Mouse (Mus musculus) forebrain, embryonic 16.5 days (tissue): ENCODE results near the gene Oscp1. TPM values are rescaled to one million over a fixed set of nuclear protein-coding genes. Genes with fewer than 3 reads are reported as not detected.
A peak's percentile ranks its signal among the peaks of the same experiment; 100 is the strongest.

Experiments
- ATAC-seq: fragments of 200-750 bp; cut with Nextera tagmentation; 2 replicates; pipeline ENCODE4 v1.8.0; 2017; ENCODE audit warnings: mild to moderate bottlenecking, moderate library complexity
- H3K27ac ChIP-seq: fragments of 300-500 bp; sonication (generic); 2 replicates; pipeline ENCODE4 v1.5.1; 2014; ENCODE audit warnings: low read length, control low read depth
- H3K27me3 ChIP-seq: fragments of 300-500 bp; sonication (generic); replicated peaks from 2 replicates; pipeline ENCODE4 v1.6.1; 2014; ENCODE audit warnings: low read length; ENCODE audit not compliant: control insufficient read depth, insufficient read depth
- H3K36me3 ChIP-seq: fragments of 300-500 bp; sonication (generic); 2 replicates; pipeline ENCODE4 v1.6.1; 2014; ENCODE audit not compliant: control insufficient read depth, insufficient read depth
- H3K4me1 ChIP-seq: fragments of 300-500 bp; sonication (generic); replicated peaks from 2 replicates; pipeline ENCODE4 v1.6.1; 2014; ENCODE audit warnings: low read length; ENCODE audit not compliant: control insufficient read depth, insufficient read depth
- H3K4me2 ChIP-seq: fragments of 300-500 bp; sonication (generic); 2 replicates; pipeline ENCODE4 v1.6.1; 2014; ENCODE audit warnings: mild to moderate bottlenecking, low read length, control low read depth
- H3K4me3 ChIP-seq: fragments of 300-500 bp; sonication (generic); replicated peaks from 2 replicates; pipeline ENCODE4 v1.5.1; 2014; ENCODE audit warnings: mild to moderate bottlenecking, low read length, control low read depth
- H3K9ac ChIP-seq: fragments of 300-500 bp; sonication (generic); replicated peaks from 2 replicates; pipeline ENCODE4 v1.6.1; 2014; ENCODE audit warnings: low read depth, low read length, control low read depth
- H3K9me3 ChIP-seq: fragments of 300-500 bp; sonication (generic); 2 replicates; pipeline ENCODE4 v1.6.1; 2016; ENCODE audit warnings: low read length; ENCODE audit not compliant: control insufficient read depth
- WGBS: fragments of 180-500 bp; shearing (Covaris S2); extraction: QIAGEN DNeasy Blood & Tissue Kit; methylation state at CpG from one replicate; pipeline ENCODE4 v1.1.7; 2014; 5-methylcytosine and 5-hydroxymethylcytosine counted together
- polyA plus RNA-seq: library from polyadenylated mRNA; unstranded; fragments of >200 nt; fragmentation: Nextera tagmentation; extraction: Ambion mirVana; gene quantifications from 2 replicates; pipeline ENCODE4 v1.2.1, GENCODE M21; 2015

Oscp1 gene
- polyA plus RNA-seq, 1 experiment from 2014 or later, result 30.4 TPM

DNA sequence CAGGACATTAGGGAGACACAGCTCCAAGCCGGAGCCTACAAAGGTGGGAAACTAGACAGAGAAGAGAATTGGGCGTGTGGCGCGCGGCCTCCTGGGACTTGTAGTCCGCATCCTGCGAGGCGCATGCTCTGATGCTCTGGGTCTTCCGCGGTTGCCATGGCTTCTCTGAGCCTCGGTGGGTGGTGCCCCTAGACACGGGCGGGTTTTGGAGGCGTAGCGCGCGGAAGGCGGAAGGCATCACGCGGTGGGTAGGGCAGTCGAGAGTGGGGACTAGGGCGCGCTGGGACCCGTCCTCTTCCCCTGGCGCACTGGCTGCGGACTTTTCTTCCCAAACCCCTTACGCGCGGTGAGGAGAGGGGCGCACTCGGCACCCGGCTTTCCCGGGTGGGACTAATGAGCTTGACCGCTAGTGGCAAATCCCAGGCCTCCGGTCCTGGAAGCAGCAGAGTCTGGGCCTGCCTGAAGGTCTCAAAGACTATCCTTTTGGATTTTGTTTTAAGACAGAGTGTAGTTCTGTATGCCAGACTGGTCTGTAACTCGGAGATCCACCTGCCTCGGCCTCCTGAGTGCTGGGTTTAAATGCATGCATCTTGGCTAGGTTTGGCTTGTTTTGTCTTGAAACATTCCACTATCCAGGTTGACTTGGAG lies 38.2 kb downstream of the Oscp1 start, which contains the start of gene Lsm10:
Lsm10 (plus strand) TSS at position 160 of the 648 bp plus-strand sequence.
- H3K4me1 ChIP-seq, result peaks cover 8% of the 10 kb centered on the region; the same call in 1 of the 2 replicates

DNA sequence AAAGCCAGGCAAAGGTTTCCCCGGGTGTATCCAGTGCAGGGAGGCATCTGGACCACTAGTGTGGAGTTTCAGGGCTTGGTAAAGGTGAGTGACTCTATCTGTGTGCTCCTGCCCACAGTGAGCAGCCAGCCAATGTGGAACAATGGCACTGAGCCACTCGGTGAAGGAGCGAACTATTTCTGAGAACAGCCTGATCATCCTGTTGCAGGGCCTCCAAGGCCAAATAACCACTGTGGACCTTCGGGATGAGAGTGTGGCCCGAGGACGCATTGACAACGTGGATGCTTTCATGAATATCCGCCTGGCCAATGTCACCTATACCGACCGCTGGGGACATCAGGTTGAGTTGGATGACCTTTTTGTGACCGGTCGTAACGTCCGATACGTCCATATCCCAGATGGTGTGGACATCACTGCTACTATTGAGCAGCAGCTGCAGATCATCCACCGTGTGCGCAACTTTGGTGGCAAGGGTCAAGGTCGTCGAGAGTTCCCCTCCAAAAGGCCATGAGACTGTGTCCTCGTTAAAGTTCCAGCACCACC lies 39.4 kb downstream of the Oscp1 start:
- Histone ChIP-seq H3K4me1 (peaks cover 19% of the 10 kb centered on the region), H3K4me2 (no peak overlapping the region), H3K9me3 (no peaks in the 10 kb centered on the region), H3K36me3 (no peaks in the 10 kb centered on the region), H3K4me3 (no peak overlapping the region), H3K27ac (no peak overlapping the region), H3K27me3 (no peaks in the 10 kb centered on the region), H3K9ac (no peak overlapping the region)
- no peak for ATAC-seq
- 94% methylated on average over 20 of the region's 20 CpGs for WGBS

More for the DNA sequence above, 38.2 kb downstream of the Oscp1 start, which contains the start of gene Lsm10:
- no peaks in the 10 kb centered on the region for H3K36me3 ChIP-seq
- H3K27ac ChIP-seq, result peak within 1 kb of the TSS; percentile 79
- H3K27me3 ChIP-seq, result no peaks in the 10 kb centered on the region
- ATAC-seq, result peak; percentile 99
- peak within 1 kb of the TSS; percentile 84 for H3K9ac ChIP-seq
- H3K4me2 ChIP-seq, result peak within 1 kb of the TSS; percentile 67
- 3% methylated on average over 37 of the region's 37 CpGs for WGBS
- peak within 1 kb of the TSS; percentile 71 for H3K4me3 ChIP-seq
- H3K9me3 ChIP-seq, result no peaks in the 10 kb centered on the region

DNA sequence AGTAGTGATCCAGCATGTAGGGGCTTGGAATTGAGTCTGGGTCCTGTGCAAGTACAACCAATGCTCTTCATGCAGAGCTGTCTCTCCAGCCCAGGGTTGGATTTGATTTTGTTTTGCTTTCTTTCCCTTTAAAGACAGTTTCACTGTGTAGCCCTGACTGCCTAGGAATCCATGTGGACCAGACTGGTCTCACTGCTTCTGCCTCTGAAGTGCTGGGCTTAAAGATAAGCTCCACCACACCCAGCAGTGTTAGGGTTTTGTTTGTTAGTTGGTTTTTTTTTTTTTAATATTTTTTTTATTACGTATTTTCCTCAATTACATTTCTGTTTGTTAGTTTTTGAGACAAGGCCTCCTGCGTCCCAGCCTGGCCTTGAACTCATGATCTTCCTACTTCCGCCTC lies 41.0 kb downstream of the Oscp1 start:
- H3K36me3 ChIP-seq, result no peaks in the 10 kb centered on the region

DNA sequence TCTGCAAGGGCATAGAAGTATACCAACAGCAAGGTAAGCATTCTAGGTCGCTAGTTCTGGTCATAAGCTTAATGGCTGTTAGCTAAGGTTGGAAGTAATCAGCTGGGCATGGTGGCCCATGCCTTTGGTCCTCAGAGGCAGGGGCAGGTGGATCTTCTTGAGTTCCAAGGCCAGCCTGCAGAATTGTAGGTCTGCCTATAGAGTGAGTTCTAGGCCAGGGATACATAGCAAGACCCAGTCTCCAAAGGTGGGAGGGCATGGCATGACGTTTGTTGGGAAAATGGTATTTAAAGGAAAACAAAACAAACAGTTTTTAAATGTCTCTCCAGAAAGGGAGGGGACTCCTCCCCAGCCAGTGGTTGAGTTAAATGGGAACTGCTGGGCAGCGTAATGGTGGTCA lies 42.4 kb downstream of the Oscp1 start:
- no peak overlapping the region for H3K4me2 ChIP-seq
- WGBS, result 87% methylated on average over 3 of the region's 3 CpGs

More for the DNA sequence above, 41.0 kb downstream of the Oscp1 start:
- no peaks in the 10 kb centered on the region for H3K27me3 ChIP-seq
- H3K27ac ChIP-seq, result no peak overlapping the region
- no peaks in the 10 kb centered on the region for H3K9me3 ChIP-seq
- H3K4me2 ChIP-seq, result no peak overlapping the region
- no peak overlapping the region for H3K9ac ChIP-seq
- peaks cover 25% of the 10 kb centered on the region for H3K4me1 ChIP-seq
- no peak for ATAC-seq
- 99% methylated on average over 3 of the region's 3 CpGs for WGBS
- H3K4me3 ChIP-seq, result no peak overlapping the region

DNA sequence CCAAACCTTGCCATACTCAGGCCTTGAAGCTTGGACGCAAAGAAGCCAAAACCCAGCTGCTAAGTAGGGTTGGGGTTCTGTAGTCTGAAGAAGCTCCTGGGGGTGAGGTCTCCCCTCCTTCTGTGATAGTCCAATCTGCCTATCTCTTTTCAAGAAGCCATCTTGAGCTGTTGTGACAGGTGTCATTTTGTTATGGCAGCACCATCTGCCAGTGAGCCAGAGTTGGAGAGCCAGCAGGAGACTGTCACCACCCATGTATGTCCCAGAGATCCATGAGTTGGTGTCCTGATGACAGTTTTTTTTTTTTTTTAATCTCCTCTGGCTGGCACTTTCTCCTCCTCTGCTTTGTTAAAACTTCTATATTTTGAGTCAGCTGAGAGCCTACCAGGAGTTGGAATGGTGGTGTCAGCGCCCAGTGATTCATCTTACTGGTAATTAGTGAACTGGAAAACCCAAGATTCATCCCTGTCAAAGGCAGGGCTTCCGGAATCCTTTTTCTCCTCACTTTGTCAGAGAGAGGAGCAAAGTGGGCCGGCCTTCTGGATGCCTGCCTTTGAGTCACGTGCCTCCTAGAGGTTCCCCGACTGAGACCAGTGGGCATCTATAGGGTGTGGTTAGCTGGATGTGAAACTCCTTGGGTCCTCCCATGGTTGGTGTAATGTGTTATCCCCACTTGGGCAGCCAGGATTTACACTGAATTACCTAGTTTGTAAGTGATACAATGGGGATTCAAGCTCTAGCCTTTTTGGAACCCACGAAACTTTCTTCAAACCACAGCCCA lies 43.9 kb downstream of the Oscp1 start:
- WGBS, result 39% methylated on average over 7 of the region's 7 CpGs
- Histone ChIP-seq H3K9me3 (no peaks in the 10 kb centered on the region), H3K27ac (peak overlapping the region; percentile 83), H3K9ac (no peak overlapping the region), H3K4me2 (no peak overlapping the region; the same call in 1 of the 2 replicates), H3K36me3 (no peaks in the 10 kb centered on the region), H3K4me3 (no peak overlapping the region), H3K27me3 (no peaks in the 10 kb centered on the region), H3K4me1 (peaks cover 42% of the 10 kb centered on the region)
- no peak for ATAC-seq

More for the DNA sequence above, 42.4 kb downstream of the Oscp1 start:
- H3K9ac ChIP-seq, result no peak overlapping the region
- no peak for ATAC-seq
- H3K9me3 ChIP-seq, result no peaks in the 10 kb centered on the region
- peaks cover 39% of the 10 kb centered on the region for H3K4me1 ChIP-seq
- no peaks in the 10 kb centered on the region for H3K27me3 ChIP-seq
- H3K4me3 ChIP-seq, result no peak overlapping the region
- H3K36me3 ChIP-seq, result no peaks in the 10 kb centered on the region
- no peak overlapping the region for H3K27ac ChIP-seq

DNA sequence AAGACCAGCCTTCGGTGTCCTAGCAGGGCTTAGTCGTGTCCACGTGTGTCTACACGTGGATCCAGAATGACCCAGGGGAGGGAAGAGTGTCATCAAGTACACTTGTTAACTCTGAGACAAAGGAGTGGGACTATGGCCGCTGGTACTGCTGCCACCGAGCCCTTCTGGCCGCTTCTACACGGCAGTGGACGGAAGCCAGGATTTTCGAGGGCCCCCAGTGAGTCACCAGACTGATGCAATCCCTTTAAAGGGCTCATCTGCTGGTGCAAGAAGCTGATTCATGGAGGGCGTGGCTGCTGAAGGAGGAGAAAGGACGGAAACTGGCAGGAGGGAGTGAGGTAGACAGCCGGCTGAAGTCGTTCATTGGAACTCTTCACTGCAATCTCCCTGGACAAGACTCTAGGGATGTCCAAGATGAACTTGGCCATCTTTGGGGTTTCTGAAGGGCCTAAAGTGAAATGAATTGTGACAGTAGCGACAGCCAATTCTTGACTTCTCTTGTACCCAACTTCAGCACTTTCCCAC lies 44.8 kb downstream of the Oscp1 start:
- Histone ChIP-seq H3K9ac (peak overlapping the region; percentile 27), H3K4me3 (peak overlapping the region; percentile 78), H3K4me2 (peak overlapping the region; percentile 65), H3K27me3 (no peaks in the 10 kb centered on the region), H3K9me3 (no peaks in the 10 kb centered on the region), H3K36me3 (no peaks in the 10 kb centered on the region), H3K4me1 (peaks cover 44% of the 10 kb centered on the region), H3K27ac (peak overlapping the region; percentile 83)
- ATAC-seq, result peak; percentile 24; the same call in 1 of the 2 replicates
- under 1% methylated on average over 15 of the region's 15 CpGs for WGBS

DNA sequence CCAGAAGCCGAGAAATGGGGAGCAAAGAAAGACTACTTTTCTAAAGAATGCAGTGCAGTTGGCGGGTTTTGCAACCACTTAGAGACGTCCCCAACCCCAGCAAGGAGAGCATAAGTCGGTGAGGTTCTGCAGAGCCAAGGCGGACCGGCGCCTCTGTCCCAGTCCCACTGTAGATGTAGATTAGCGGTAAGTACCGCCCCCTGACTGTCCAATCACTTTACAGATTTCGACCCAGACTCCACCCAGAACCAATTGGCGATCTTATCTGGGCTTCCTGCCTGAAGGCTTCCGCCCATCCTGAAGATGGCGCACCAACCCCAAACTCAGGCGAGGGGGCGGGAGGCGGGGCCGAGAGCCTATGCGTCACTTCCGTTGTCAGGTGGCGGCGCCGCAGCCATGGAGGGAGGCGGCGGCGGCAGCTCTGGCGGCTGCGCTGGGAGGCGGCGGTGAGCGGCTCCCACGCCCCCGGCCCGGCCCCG lies 45.3 kb downstream of the Oscp1 start, which contains the start of gene Stk40:
Stk40 (plus strand) TSS at position 368 of the 479 bp plus-strand sequence.
- peak within 1 kb of the TSS; percentile 83 for H3K27ac ChIP-seq
- no peaks in the 10 kb centered on the region for H3K9me3 ChIP-seq
- H3K4me3 ChIP-seq, result peak within 1 kb of the TSS; percentile 78
- 1% methylated on average over 34 of the region's 34 CpGs for WGBS
- H3K4me1 ChIP-seq, result peaks cover 44% of the 10 kb centered on the region
- ATAC-seq, result peak; percentile 98
- H3K9ac ChIP-seq, result peak within 1 kb of the TSS; percentile 86
- H3K36me3 ChIP-seq, result no peaks in the 10 kb centered on the region
- H3K27me3 ChIP-seq, result no peaks in the 10 kb centered on the region
- H3K4me2 ChIP-seq, result peak within 1 kb of the TSS; percentile 94

DNA sequence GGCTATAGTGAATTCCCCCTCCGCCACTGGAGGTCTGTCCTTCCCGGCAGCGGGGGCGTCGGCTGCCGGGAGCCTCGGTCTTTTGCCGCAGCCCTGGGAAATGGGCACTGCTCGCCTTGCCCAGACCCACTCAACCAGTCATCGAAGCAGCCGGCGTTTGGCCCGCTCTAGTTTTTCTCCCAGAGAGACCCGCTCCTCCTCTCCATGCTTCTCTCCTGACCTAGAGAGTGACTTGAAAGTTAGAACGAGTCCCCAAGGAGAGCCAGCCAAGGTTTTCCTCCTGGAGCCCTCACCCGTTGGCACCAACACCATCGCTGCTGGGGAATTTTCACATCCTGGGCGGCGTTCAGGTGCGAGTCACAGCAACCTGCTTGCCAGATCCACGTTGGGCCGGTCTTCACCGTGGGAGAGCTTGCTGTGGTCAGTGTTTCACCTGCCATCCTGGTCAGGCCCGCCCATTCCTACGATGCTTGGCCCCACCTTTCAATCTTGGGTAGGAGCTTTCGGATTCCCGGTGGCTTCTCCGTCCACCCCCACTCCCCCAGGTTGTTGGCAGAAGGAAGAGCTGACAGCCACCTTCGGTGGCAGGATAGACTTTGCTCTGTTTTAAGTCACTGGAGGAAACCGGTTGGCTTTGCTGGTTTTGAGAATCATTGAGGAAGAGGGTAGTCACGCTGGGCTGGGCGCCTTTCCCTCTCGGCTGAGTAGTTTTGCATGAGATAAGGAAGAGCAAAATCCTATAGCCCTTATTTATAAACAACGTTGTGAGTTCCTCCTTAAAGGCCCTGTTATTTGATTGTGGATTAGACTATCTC lies 46.1 kb downstream of the Oscp1 start:
- H3K9me3 ChIP-seq, result no peaks in the 10 kb centered on the region
- no peaks in the 10 kb centered on the region for H3K27me3 ChIP-seq
- peak overlapping the region; percentile 94 for H3K4me2 ChIP-seq
- H3K36me3 ChIP-seq, result no peaks in the 10 kb centered on the region
- H3K4me3 ChIP-seq, result peak overlapping the region; percentile 78
- H3K4me1 ChIP-seq, result peaks cover 44% of the 10 kb centered on the region
- peak; percentile 19; the same call in 1 of the 2 replicates for ATAC-seq
- H3K9ac ChIP-seq, result peak overlapping the region; percentile 86
- WGBS, result 3% methylated on average over 34 of the region's 34 CpGs
- peak overlapping the region; percentile 56 for H3K27ac ChIP-seq
